Mouse (Mus musculus) subcutaneous adipose tissue, adult 2 months (tissue): ENCODE results near the gene Srp14. TPM values are rescaled to one million over a fixed set of nuclear protein-coding genes. Genes with fewer than 3 reads are reported as not detected.

ENCODE experiments used
- polyA plus RNA-seq: library from polyadenylated mRNA; depleted of rRNA; stranded (reverse); fragments of >200 nt; gene quantifications from 2 replicates; pipeline ENCODE4 v1.2.3, GENCODE M21; 2012; ENCODE audit warnings: low replicate concordance; rRNA removed

Srp14 gene
- 60.0 and 73.3 TPM in 2 replicates for polyA plus RNA-seq

DNA sequence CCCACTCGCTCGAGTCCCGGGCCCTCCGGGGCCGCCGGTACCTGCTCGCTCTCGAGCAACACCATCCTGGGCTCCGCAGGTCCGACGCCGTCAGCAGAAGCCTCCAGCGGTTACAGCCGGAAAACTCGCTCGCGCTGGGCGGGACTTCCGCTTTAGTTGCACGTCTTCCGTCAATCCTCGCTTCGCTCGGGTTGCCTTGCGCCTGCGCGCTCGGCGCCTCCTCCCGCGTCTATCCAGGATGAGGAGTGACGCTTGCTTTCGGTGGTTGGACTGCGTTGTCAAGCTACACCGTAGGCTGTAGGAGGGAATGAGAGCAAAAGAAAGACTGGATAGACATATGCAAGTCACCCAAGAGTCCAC lies at the start of gene Srp14:
Gene Srp14 (minus strand): TSS at position 162 of the 360 bp plus-strand sequence.

Other genes with a start within 250 kb of the Srp14 start
- not detected in 2 replicates for gene Fsip1, start 222.7 kb downstream of the Srp14 start, polyA plus RNA-seq
- gene Gpr176, start 106.3 kb downstream of the Srp14 start, polyA plus RNA-seq, result 0.26 and 0.99 TPM in 2 replicates
- 10.4 and 15.7 TPM in 2 replicates for gene Eif2ak4, start 91.1 kb downstream of the Srp14 start, polyA plus RNA-seq
- gene Bmf, start 70.0 kb upstream of the Srp14 start, polyA plus RNA-seq, result 16.8 and 32.6 TPM in 2 replicates
- 2.6 and 7.7 TPM in 2 replicates for gene Bub1b, start 118.5 kb upstream of the Srp14 start, polyA plus RNA-seq
- 0.20 and 0.90 TPM in 2 replicates for gene Pak6, start 183.6 kb upstream of the Srp14 start, polyA plus RNA-seq
- gene Ankrd63, start 224.3 kb upstream of the Srp14 start, polyA plus RNA-seq, result 0.01 and 0.03 TPM in 2 replicates
- gene Plcb2, start 248.7 kb upstream of the Srp14 start, polyA plus RNA-seq, result 2.3 and 6.4 TPM in 2 replicates